Mouse (Mus musculus) forebrain, postnatal 0 days (tissue): Measurements from ENCODE around the gene Shroom3. TPM values are rescaled to one million over a fixed set of nuclear protein-coding genes. Genes with fewer than 3 reads are reported as not detected.

Experiments
- ATAC-seq: fragments of 200-750 bp; cut with Nextera tagmentation; 2 replicates; pipeline ENCODE4 v1.8.0; 2017; ENCODE audit warnings: mild to moderate bottlenecking, moderate library complexity
- DNase-seq: peaks from one replicate; pipeline ENCODE4 v3.0.0-alpha.2; 2015
- H3K27ac ChIP-seq: fragments of 300-500 bp; sonication (generic); 2 replicates; pipeline ENCODE4 v1.5.1; 2014; ENCODE audit warnings: low read depth, mild to moderate bottlenecking, antibody characterized with exemption, low read length, moderate library complexity, mixed read lengths
- H3K27me3 ChIP-seq: fragments of 300-500 bp; sonication (generic); 2 replicates; pipeline ENCODE4 v1.6.1; 2014; ENCODE audit warnings: mild to moderate bottlenecking, low read length, mixed read lengths; ENCODE audit not compliant: insufficient read depth
- H3K36me3 ChIP-seq: fragments of 300-500 bp; sonication (generic); 2 replicates; pipeline ENCODE4 v1.6.1; 2014; ENCODE audit warnings: mild to moderate bottlenecking, moderate library complexity; ENCODE audit not compliant: insufficient read depth
- H3K4me1 ChIP-seq: fragments of 300-500 bp; sonication (generic); 2 replicates; pipeline ENCODE4 v1.6.1; 2014; ENCODE audit warnings: antibody characterized with exemption; ENCODE audit not compliant: insufficient read depth
- H3K4me2 ChIP-seq: fragments of 300-500 bp; sonication (generic); 2 replicates; pipeline ENCODE4 v1.6.1; 2014; ENCODE audit warnings: low read depth, mild to moderate bottlenecking, moderate library complexity
- H3K4me3 ChIP-seq: fragments of 300-500 bp; sonication (generic); 2 replicates; pipeline ENCODE4 v1.5.1; 2014; ENCODE audit warnings: low read depth, low read length, mixed read lengths
- H3K9ac ChIP-seq: fragments of 300-500 bp; sonication (generic); 2 replicates; pipeline ENCODE4 v1.6.1; 2014; ENCODE audit warnings: mild to moderate bottlenecking
- H3K9me3 ChIP-seq: fragments of 300-500 bp; sonication (generic); 2 replicates; pipeline ENCODE4 v1.6.1; 2016; ENCODE audit warnings: low read length
- CTCF ChIP-seq: sonication (generic); IDR thresholded peaks from 2 replicates; pipeline ENCODE4 v1.5.1; 2016; ENCODE audit warnings: antibody characterized with exemption, control low read depth, low read depth
- WGBS: fragments of 180-500 bp; shearing (Covaris S2); extraction: QIAGEN DNeasy Blood & Tissue Kit; methylation state at CpG from one replicate; pipeline ENCODE4 v1.1.7; 2014; 5-methylcytosine and 5-hydroxymethylcytosine counted together
- polyA plus RNA-seq: library from polyadenylated mRNA; unstranded; fragments of >200 nt; fragmentation: Nextera tagmentation; extraction: Ambion mirVana; gene quantifications from 2 replicates; pipeline ENCODE4 v1.2.1, GENCODE M21; 2015
- total RNA-seq: library from RNA; depleted of rRNA; stranded (reverse); fragments of >200 nt; gene quantifications from 2 replicates; pipeline ENCODE4 v1.2.3, GENCODE M21; 2014

Gene Shroom3
- total and polyA plus RNA-seq, 2 experiments from 2014 or later: 0.91 to 5.8 TPM

DNA sequence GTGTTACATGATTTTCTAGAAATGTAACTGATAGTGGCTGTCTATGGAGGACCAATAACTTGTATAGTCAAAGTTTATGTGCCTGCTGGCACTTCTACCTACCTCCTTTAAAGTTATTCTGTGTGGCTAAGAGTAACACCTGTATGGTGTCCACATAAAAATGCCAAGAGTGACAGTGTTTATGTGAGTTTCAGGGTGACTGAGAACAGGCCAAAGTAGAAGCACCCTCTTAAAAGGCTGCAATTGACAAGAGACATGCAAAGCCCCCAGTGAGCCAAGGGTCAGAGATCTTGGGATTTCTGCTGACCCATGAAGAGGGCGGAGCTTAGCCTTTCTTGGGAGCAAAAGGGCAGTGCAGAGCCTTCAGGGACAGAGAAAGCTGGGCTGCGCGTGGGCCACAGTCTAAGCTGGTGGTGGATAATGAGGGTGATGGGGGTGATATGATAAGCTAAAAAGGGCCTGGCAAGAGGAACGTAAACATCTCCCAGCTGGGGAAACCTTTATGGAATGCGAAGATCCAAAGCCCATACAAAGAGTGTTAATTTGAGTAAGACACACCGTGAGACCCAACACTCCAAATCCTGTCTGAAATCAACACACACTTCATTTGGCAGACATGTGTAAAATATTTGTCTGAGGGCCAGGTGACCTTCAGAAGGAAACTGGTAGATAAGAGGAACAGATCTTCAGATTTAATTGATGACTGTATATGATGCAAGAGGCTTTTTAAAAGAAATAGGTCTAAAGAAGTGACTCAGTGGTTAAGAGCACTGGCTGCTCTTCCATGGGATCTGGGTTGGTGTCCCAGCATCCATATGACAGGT is 101.0 kb downstream of the Shroom3 start:
- Histone ChIP-seq H3K27ac (no peak overlapping the region), H3K4me1 (no peaks in the 10 kb centered on the region), H3K4me2 (no peak overlapping the region), H3K27me3 (no peaks in the 10 kb centered on the region), H3K9me3 (no peaks in the 10 kb centered on the region), H3K9ac (no peak overlapping the region), H3K36me3 (no peaks in the 10 kb centered on the region), H3K4me3 (no peak overlapping the region)
- ATAC-seq (no peak), DNase-seq (no peak)
- no peak for TF ChIP-seq CTCF
- WGBS: 46% methylated on average over 6 of the region's 6 CpGs

DNA sequence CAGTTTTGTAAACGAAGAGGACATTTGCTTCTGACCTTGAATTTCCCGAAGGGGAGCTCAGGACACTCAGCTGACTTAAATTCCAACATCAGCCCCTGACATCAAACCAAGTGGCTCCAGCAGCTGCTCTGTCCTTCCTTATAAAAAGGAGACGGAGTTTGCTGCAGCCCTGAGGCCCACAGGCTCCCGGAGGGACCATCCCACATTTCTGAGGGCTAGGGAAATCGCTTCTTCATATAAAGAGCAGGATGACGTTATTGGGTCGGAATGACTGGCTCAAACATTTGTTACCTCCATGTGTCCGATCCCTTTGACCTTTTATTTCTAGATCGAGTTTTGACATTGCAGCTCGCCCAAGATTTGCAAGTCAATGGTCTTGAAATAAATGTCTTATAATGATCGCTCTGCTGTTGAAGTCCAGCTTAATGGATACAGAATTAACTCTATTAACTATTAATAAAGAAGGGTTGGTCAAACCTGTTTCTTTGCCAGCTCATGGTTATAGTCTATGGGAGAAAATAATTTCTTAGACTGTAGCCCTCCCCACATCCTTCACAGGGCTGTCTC is 102.7 kb downstream of the Shroom3 start:
- no peaks in the 10 kb centered on the region for H3K9me3 ChIP-seq
- 78% methylated on average over 11 of the region's 11 CpGs for WGBS
- no peak overlapping the region for H3K27ac ChIP-seq
- no peaks in the 10 kb centered on the region for H3K27me3 ChIP-seq
- H3K9ac ChIP-seq: no peak overlapping the region
- H3K4me1 ChIP-seq: no peaks in the 10 kb centered on the region
- no peak overlapping the region for H3K4me3 ChIP-seq
- DNase-seq (no peak), ATAC-seq (no peak)
- no peaks in the 10 kb centered on the region for H3K36me3 ChIP-seq
- TF ChIP-seq CTCF: no peak
- H3K4me2 ChIP-seq: no peak overlapping the region

GRCm38 (mm10) chr5:92788990-92789389 is 105.8 kb downstream of the Shroom3 start:
- no peak overlapping the region for H3K4me2 ChIP-seq
- no peaks in the 10 kb centered on the region for H3K27me3 ChIP-seq
- TF ChIP-seq CTCF: no peak
- 65% methylated on average over 8 of the region's 8 CpGs for WGBS
- no peaks in the 10 kb centered on the region for H3K4me1 ChIP-seq
- no peak overlapping the region for H3K27ac ChIP-seq
- no peaks in the 10 kb centered on the region for H3K9me3 ChIP-seq
- no peak for DNase-seq
- no peak overlapping the region for H3K4me3 ChIP-seq
- ATAC-seq: no peak
- no peaks in the 10 kb centered on the region for H3K36me3 ChIP-seq
- H3K9ac ChIP-seq: no peak overlapping the region

GRCm38 (mm10) chr5:92796089-92796990 is 113.1 kb downstream of the Shroom3 start:
- ATAC-seq (no peak), DNase-seq (no peak)
- H3K27me3 ChIP-seq: no peaks in the 10 kb centered on the region
- no peak overlapping the region for H3K27ac ChIP-seq
- H3K4me1 ChIP-seq: no peaks in the 10 kb centered on the region
- 31% methylated on average over 11 of the region's 11 CpGs for WGBS
- no peak overlapping the region for H3K4me3 ChIP-seq
- H3K9me3 ChIP-seq: no peaks in the 10 kb centered on the region
- no peak for TF ChIP-seq CTCF
- no peak overlapping the region for H3K4me2 ChIP-seq
- H3K9ac ChIP-seq: no peak overlapping the region
- H3K36me3 ChIP-seq: no peaks in the 10 kb centered on the region

GRCm38 (mm10) chr5:92797981-92798380 is 114.7 kb downstream of the Shroom3 start:
- DNase-seq: no peak
- H3K4me2 ChIP-seq: no peak overlapping the region
- no peak for ATAC-seq

GRCm38 (mm10) chr5:92804379-92804778 is 121.1 kb downstream of the Shroom3 start:
- 28% methylated on average over 7 of the region's 7 CpGs for WGBS
- ATAC-seq: no peak
- no peak overlapping the region for H3K27ac ChIP-seq

More at GRCm38 (mm10) chr5:92797981-92798380, 114.7 kb downstream of the Shroom3 start:
- no peak overlapping the region for H3K9ac ChIP-seq
- TF ChIP-seq CTCF: no peak
- H3K4me3 ChIP-seq: no peak overlapping the region
- no peaks in the 10 kb centered on the region for H3K4me1 ChIP-seq
- no peaks in the 10 kb centered on the region for H3K36me3 ChIP-seq
- H3K27me3 ChIP-seq: no peaks in the 10 kb centered on the region
- H3K27ac ChIP-seq: no peak overlapping the region
- 92% methylated on average over 3 of the region's 3 CpGs for WGBS
- H3K9me3 ChIP-seq: no peaks in the 10 kb centered on the region

More at GRCm38 (mm10) chr5:92804379-92804778, 121.1 kb downstream of the Shroom3 start:
- H3K9ac ChIP-seq: no peak overlapping the region
- no peak for TF ChIP-seq CTCF
- H3K27me3 ChIP-seq: no peaks in the 10 kb centered on the region
- DNase-seq: no peak
- H3K4me1 ChIP-seq: peaks cover 4% of the 10 kb centered on the region; the same call in 1 of the 2 replicates
- H3K36me3 ChIP-seq: no peaks in the 10 kb centered on the region
- no peaks in the 10 kb centered on the region for H3K9me3 ChIP-seq
- no peak overlapping the region for H3K4me2 ChIP-seq
- no peak overlapping the region for H3K4me3 ChIP-seq
